Mouse (Mus musculus): ENCODE data around the gene Peak1.

Gene Peak1

DNA sequence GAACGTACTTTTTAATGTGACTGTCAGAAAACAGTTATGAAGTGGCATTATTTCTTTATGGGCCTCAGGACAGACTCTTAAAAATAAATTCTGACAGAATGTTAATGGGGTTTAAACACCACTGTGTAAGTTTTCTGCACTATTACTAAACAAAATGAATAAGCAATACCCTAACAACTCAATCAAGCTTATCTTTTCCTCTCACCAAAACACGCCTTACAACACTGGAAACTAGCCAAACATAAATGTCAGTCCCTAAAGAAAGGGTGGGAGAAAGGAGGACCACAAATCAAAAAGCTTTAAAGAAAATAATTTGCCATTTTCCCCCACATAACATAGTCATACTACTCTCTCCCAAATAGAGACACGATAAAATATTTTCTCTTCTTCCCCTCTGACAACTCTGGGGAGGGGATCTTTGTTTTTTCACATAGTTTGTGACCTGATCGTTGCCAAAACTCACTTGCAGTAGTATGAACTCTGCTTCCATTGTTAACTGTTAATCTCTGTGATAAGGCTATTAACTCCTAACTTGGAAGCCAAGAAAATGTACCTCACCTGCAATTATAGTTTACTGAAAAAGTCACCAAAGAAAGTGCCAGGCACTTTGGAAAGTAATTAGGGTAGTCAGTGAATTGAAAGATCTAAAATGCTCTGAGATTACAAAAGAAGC lies 1.8 kb downstream of the Peak1 start:
- DNase-seq (ENCODE audit: low spot score in 2 of 2), result no peak

DNA sequence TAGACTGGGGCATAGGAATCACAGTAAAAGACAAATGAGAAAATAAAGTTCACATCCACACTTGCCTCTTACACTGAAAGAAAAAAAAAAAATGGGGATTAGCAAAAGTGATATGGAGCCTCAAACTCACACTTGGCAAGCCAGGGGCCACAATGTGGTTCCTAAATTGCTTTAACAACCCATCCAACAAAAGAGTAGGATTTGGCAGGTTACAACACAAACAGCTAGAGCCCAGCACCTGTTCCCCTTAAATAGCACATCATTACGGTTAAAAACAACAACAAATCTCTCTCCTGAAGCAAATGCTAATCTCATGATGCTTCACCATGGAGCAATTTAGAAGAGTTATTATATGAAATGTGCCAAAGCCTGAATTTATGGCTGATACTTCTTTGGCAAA lies 2.5 kb downstream of the Peak1 start:
- no peak for DNase-seq (ENCODE audit: low spot score in 2 of 2)

GRCm38 (mm10) chr9:56414322-56414721 lies 3.5 kb downstream of the Peak1 start:
- DNase-seq (ENCODE audit: low spot score in 2 of 2), result no peak

- DNase-seq (ENCODE audit: low spot score in 2 of 2), result no peak
Measured at GRCm38 (mm10) chr9:56412716-56413115, 5.2 kb downstream of the Peak1 start.

- no peak for DNase-seq (ENCODE audit: low spot score in 2 of 2)
Measured at GRCm38 (mm10) chr9:56409928-56410327, 7.9 kb downstream of the Peak1 start.

DNA sequence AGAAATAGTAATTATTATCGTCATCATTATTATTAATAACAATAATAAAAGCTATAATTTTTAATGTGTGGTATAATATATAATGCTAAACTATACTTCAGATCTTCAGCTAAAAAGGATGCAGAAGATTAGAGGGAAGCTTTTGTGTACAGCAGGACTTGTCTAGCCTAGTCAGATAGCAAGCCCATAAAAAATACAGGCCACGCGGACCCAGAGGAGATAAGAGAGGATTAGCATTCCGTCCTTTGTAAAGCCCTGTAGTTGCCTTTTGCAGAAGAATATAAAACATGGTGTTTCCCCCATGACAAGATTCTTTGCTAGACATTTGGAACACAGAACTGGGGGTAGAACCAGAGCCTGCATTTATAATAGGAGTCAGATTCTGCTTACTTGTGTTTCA lies 13.2 kb downstream of the Peak1 start:
- DNase-seq (ENCODE audit: low spot score in 2 of 2), result no peak

DNA sequence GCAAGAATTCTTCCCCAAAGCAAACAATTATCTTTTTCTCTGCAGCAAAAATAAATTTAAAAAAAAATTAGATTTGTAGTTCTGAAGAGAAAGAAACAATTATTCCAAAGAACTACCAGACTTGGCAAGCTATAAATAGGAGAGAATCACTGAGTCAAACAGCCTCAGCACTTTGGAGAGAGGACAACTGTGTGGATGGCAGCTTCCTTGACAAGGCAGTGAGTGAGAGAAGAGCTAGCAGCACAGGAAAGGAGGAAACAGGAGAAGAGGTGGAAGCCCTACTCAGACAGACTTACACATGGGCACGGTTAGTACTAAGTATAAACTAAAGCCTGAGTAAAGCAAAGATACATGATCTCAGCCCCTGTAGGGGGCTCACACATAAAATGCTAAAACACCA lies 21.6 kb downstream of the Peak1 start:
- DNase-seq (ENCODE audit: low spot score in 2 of 2), result no peak

DNA sequence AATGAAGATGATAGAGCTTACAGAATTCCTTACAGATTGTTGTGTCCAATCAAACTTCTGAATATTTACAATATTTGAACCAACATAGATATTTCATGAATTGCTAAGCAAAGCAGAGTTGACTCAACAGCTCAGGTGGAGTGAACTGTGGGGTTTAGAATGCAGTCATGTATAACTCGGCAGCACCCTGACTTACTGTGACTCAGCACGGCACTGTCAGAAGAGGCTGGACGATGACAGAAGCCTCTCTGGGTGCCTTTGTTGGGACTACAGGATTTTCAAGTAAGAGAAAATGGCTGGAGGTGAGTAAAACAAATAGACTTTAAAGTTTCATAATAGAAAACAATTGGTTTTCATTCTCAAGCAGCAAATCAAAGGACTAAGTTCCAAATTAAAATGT lies 25.0 kb downstream of the Peak1 start:
- no peak for DNase-seq (ENCODE audit: low spot score in 2 of 2)

- DNase-seq (ENCODE audit: low spot score in 2 of 2), result no peak
Measured at GRCm38 (mm10) chr9:56382786-56383185, 35.1 kb downstream of the Peak1 start.

DNA sequence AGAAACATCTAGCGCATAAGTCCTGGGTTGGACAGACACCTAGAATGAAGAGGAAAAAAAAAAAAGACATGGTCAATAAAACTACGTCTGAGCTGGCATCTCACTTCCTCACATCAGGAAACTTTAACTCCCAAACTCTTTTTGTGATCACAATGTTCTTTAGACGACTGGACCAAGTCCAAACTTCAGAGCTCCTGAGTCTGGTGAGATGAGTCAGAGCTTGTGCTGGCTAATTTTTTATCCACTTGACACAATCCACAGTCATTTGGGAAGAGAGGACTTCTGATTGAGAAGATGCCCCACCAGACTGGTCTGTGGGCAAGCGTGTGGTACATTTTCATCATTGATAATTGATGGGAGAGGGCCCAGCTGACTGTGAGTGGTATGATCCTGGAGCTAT lies 43.5 kb downstream of the Peak1 start:
- no peak for DNase-seq (ENCODE audit: low spot score in 2 of 2)

- no peak for DNase-seq (ENCODE audit: low spot score in 2 of 2)
Measured at GRCm38 (mm10) chr9:56370710-56371109, 47.2 kb downstream of the Peak1 start.

GRCm38 (mm10) chr9:56368814-56369213 lies 49.1 kb downstream of the Peak1 start:
- no peak for DNase-seq (ENCODE audit: low spot score in 2 of 2)

DNA sequence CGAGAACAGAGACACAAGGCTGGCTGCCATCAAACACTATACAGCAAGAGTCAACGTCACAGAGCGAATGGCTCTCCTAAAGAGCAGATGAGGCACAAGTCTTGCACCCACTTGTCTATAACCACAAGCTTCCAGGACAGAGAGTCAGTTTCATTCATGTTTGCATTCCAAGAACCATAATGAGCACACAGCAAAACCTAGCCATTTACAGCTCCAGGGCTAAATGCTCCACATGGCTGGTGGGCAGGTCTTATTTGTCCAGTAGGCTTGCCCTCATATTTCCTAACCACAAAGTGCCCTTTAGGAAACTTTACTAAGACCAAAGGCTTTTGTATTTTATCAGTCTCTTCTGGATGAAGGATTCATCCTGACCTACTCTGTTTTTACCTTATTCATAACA lies 54.6 kb downstream of the Peak1 start:
- no peak for DNase-seq (ENCODE audit: low spot score in 2 of 2)

- no peak for DNase-seq (ENCODE audit: low spot score in 2 of 2)
Measured at GRCm38 (mm10) chr9:56359261-56359660, 58.6 kb downstream of the Peak1 start.

- no peak for DNase-seq (ENCODE audit: low spot score in 2 of 2)
Measured at GRCm38 (mm10) chr9:56355186-56355585, 62.7 kb downstream of the Peak1 start.

DNA sequence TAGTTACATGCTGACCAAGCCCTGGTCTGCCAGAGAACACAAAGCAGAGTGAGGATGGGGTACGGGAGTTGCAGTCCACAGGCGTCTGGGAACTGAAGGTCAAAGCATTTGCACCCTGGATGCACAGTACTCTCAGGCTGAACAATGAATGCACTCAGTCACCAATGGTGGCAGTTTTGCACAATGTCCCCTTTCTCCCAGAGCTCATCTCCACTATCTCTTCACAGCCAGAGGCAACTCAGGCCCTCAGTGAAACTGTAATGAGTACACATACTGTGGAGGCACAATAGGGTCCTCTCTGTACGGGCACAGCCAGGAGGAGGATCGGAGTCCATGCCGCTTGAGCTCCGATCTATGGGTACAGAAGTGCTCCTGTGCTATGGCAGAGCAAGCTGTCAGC lies 71.5 kb downstream of the Peak1 start:
- DNase-seq (ENCODE audit: low spot score in 2 of 2), result no peak

- DNase-seq (ENCODE audit: low spot score in 2 of 2), result no peak
Measured at GRCm38 (mm10) chr9:56339426-56340195, 78.3 kb downstream of the Peak1 start.

DNA sequence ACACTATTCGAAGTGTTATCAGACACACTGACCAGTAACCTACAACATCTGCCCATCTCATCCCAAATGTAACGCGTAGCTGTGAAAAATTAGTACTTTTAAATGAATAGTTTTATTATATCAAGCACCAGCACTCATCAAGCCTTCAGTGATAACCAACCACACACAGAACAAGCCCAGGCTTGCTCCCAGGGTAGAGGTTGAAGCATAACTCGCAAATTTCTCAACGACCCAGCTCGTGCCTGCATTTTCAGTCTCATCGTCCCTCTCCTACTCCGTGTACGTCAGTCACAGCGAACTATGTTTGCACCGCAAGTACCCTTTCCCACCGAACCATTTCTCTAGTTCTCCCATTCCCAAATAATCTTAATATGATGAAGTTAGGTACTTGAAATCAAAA lies 83.5 kb downstream of the Peak1 start:
- no peak for DNase-seq (ENCODE audit: low spot score in 2 of 2)

- DNase-seq (ENCODE audit: low spot score in 2 of 2), result no peak
Measured at GRCm38 (mm10) chr9:56332774-56333173, 85.1 kb downstream of the Peak1 start.

- no peak for DNase-seq (ENCODE audit: low spot score in 2 of 2)
Measured at GRCm38 (mm10) chr9:56326511-56327005, 91.3 kb downstream of the Peak1 start.

GRCm38 (mm10) chr9:56325725-56326124 lies 92.1 kb downstream of the Peak1 start:
- no peak for DNase-seq (ENCODE audit: low spot score in 2 of 2)

DNA sequence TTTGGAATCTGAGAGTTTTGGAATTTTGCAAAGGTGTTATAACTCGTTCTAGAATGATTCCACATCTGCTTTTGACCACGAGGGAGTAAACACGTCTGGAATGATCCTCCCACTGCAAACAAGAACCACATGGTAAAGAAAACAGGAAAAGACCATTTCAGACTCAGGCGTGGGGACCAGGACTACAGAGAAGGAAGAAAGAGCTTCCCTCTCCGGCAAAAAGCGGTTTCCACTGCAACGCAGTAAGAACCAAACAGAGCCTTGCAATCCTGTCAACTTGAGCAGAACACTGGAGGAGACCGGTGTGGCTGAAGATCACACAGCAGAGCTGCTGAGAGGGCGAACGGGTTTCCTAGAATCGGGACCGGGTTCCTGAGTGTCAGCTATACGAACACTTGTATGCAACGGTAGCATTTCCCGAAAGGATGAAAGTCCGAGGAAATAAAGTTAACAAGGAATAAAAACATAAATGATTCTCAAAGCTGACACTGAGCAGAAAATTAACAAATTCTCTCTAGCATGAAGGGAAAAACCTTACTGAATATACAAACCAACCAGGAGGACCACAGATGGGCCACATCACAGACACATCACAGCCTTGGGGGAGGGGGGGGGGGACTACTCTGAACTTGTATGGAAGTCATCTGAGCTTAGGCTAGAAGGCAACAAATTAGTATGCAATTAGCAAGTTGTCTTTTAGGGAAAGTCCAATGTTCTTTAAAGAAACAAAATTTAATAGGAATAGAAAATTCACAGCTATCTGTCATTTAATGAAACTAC lies 93.1 kb downstream of the Peak1 start:
- DNase-seq (ENCODE audit: low spot score in 2 of 2), result no peak

- DNase-seq (ENCODE audit: low spot score in 2 of 2), result no peak
Measured at GRCm38 (mm10) chr9:56321291-56321690, 96.6 kb downstream of the Peak1 start.
